Mouse (Mus musculus) lung, embryonic 15.5 days (tissue): ENCODE data around the gene Pex11g. TPM values are rescaled to one million over a fixed set of nuclear protein-coding genes. Genes with fewer than 3 reads are reported as not detected.

Experiments
- ATAC-seq: fragments of 200-750 bp; cut with Nextera tagmentation; 2 replicates; pipeline ENCODE4 v1.8.0; 2017; ENCODE audit warnings: moderate number of reproducible peaks, borderline replicate concordance; ENCODE audit not compliant: low FRiP score, low TSS enrichment; ENCODE audit errors: extremely low read depth
- H3K27ac ChIP-seq: fragments of 300-500 bp; sonication (generic); 2 replicates; pipeline ENCODE4 v1.5.1; 2015; ENCODE audit warnings: moderate library complexity, mild to moderate bottlenecking, inconsistent platforms
- H3K27me3 ChIP-seq: fragments of 300-500 bp; sonication (generic); 2 replicates; pipeline ENCODE4 v1.6.1; 2015; ENCODE audit warnings: inconsistent platforms
- H3K36me3 ChIP-seq: fragments of 300-500 bp; sonication (generic); 2 replicates; pipeline ENCODE4 v1.6.1; 2015; ENCODE audit warnings: inconsistent platforms
- H3K4me1 ChIP-seq: fragments of 300-500 bp; sonication (generic); 2 replicates; pipeline ENCODE4 v1.6.1; 2015; ENCODE audit warnings: inconsistent platforms
- H3K4me2 ChIP-seq: fragments of 300-500 bp; sonication (generic); 2 replicates; pipeline ENCODE4 v1.6.1; 2015; ENCODE audit warnings: inconsistent platforms, mild to moderate bottlenecking, moderate library complexity
- H3K4me3 ChIP-seq: fragments of 300-500 bp; sonication (generic); 2 replicates; pipeline ENCODE4 v1.5.1; 2015; ENCODE audit warnings: mild to moderate bottlenecking, inconsistent platforms
- H3K9ac ChIP-seq: fragments of 300-500 bp; sonication (generic); 2 replicates; pipeline ENCODE4 v1.6.1; 2015; ENCODE audit warnings: inconsistent platforms
- H3K9me3 ChIP-seq: fragments of 300-500 bp; sonication (generic); 2 replicates; pipeline ENCODE4 v1.6.1; 2016; ENCODE audit warnings: inconsistent platforms
- WGBS: fragments of 180-500 bp; shearing (Covaris S2); methylation state at CpG from one replicate; pipeline ENCODE4 v1.1.7; 2015; 5-methylcytosine and 5-hydroxymethylcytosine counted together
- polyA plus RNA-seq: library from polyadenylated mRNA; unstranded; fragments of >200 nt; fragmentation: Nextera tagmentation; extraction: Ambion mirVana; gene quantifications from 2 replicates; pipeline ENCODE4 v1.2.1, GENCODE M21; 2015

The Pex11g gene
- 9.2 and 11.4 TPM in 2 replicates for polyA plus RNA-seq

DNA sequence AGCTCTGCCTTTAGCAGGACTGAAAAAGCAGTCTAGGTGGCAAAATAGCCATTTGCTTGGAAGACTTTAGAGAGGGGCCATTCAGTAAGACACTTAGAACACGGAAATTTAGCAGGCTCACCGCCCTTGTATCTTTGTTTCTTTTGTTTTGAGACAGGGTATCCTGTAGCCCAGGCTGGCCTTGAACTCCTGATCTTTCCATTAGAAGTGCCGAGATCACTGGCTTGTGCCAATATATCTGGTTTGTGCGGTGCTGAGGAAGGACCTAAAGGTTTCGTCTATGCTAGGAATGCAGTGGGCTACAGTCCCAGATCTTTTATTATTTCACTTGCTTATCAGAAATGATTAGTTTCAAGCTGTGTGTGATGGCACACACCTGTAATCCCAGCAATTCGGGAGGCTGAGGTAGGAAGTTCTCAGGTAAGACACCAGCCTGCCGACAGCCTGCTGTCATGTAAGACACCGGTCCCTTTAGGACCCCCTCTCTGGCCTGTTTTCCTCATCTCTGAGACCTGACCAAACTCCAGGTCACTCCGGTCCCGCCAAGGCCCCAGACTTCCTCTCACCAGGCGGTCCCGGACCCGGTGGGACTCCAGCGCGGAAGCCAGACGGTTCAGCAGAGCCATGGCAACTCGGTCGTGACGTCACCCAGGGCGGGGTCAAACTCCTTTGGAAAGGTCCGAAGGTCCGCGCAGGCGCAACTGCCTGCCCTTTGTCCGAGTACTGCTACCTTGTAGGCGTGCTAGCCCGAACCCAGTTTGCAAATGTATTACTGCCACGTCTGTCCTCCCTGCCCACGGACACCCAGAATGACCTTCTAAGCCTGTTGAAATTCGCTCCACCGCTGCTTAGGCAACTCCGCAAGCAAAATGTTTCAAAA, at the start of gene Pex11g:
Gene Pex11g (minus strand): TSS at position 675 of the 880 bp plus-strand sequence.
- H3K4me2 ChIP-seq = peak within 1 kb of the TSS; percentile 68
- peak within 1 kb of the TSS; percentile 51 for H3K4me3 ChIP-seq
- peaks cover 6% of the 10 kb centered on the region for H3K4me1 ChIP-seq
- H3K9ac ChIP-seq = peak within 1 kb of the TSS; percentile 48
- H3K27me3 ChIP-seq = no peaks in the 10 kb centered on the region
- peak; percentile 95 for ATAC-seq
- 4% methylated on average over 32 of the region's 32 CpGs for WGBS
- H3K9me3 ChIP-seq = no peaks in the 10 kb centered on the region
- peak within 1 kb of the TSS; percentile 65 for H3K27ac ChIP-seq
- no peaks in the 10 kb centered on the region for H3K36me3 ChIP-seq

DNA sequence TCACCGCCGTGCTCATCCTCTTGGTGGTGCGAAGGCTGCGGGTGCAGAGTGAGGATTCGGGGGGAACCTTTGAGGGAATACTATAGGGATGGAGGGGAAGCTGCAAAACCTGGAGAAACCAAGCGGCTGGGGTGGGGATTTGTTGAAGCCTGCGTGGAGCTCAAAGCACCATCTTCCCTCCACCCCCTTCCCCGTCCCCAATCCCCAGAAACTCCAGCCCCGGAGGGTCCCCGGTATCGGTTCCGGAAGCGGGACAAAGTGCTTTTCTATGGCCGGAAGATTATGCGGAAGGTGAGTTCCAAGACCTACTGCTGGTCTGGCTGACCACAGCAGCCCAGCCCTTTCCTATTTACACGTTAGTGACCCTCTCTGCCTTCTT, 49.6 kb upstream of the Pex11g start:
- H3K4me3 ChIP-seq = peak overlapping the region; percentile 75
- peak overlapping the region; percentile 93 for H3K4me2 ChIP-seq
- peaks cover 6% of the 10 kb centered on the region for H3K36me3 ChIP-seq
- H3K9me3 ChIP-seq = no peaks in the 10 kb centered on the region
- no peak for ATAC-seq
- peak overlapping the region; percentile 62 for H3K9ac ChIP-seq
- peaks cover 16% of the 10 kb centered on the region; the same call in 1 of the 2 replicates for H3K4me1 ChIP-seq
- no peaks in the 10 kb centered on the region for H3K27me3 ChIP-seq
- WGBS = 4% methylated on average over 16 of the region's 16 CpGs
- H3K27ac ChIP-seq = peak overlapping the region; percentile 59

DNA sequence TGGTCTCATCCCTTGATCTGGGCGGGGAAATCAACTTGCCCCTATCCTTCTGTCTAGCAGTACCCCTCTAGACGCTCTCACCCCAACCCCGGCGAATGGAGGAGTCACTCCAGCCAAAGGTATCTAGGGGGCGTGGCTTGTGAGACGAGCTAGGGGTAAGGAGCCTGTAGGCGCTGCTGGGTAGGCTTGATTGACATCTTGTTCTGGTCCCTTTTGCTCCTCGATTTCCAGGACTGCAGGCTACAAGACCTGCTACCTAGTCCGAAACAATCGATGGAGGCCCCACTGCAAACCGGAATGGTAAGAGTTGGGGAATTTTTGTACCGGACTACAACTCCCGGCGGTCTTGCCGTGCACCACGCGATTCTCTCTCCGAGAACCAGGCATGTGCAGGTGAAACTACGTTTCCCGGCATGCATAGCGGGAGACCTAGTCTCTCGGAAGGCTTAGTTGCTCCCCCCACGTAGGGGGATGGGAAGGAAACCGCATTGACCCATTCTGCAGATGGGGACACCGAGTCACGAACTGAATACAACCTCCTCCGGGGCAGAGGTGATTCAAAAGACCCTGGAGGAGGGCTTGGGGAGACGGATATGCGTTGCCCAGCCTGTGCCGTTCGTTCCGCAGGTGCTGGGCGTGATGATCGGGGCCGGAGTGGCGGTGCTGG, 49.1 kb upstream of the Pex11g start:
- under 1% methylated on average over 36 of the region's 36 CpGs for WGBS
- Histone ChIP-seq H3K27ac (peak overlapping the region; percentile 62), H3K4me3 (peak overlapping the region; percentile 75), H3K9ac (peak overlapping the region; percentile 62), H3K27me3 (no peaks in the 10 kb centered on the region), H3K36me3 (peaks cover under 1% of the 10 kb centered on the region; the same call in 1 of the 2 replicates), H3K9me3 (no peaks in the 10 kb centered on the region), H3K4me1 (peaks cover 16% of the 10 kb centered on the region; the same call in 1 of the 2 replicates), H3K4me2 (peak overlapping the region; percentile 93)
- peak; percentile 86 for ATAC-seq

DNA sequence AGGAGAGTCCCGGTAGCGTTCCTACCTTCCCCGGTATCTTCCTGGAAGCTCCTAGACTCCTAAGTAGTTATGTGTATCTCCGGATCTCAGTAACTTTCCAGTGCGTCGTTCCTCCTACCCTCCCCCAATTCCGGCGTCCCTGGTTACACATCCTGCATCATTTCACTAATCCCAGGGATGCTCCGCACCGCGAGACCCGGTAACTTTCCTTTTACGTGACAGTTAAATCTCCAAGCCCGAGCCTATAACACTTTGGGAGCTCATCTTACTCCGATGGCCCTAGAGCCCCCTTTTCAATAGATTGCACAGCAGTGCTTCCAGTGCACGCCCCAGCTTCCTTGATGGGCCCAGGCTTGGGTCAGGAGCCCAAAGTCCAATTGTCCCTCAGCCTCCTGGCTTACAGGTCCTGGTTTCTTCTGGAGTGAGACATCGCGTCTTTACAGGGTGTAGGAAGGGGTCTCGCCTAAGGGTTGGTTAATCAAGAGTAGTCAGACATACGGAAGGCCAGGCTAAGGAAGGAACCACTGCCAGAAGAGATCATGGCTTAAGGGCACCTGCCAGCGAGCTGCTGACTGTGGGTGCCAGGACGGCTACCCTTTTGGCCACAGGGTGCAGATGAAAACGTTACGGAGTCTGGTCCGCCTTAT, 48.4 kb upstream of the Pex11g start:
- no peaks in the 10 kb centered on the region for H3K27me3 ChIP-seq
- H3K9ac ChIP-seq = peak overlapping the region; percentile 62
- peak overlapping the region; percentile 62 for H3K27ac ChIP-seq
- no peaks in the 10 kb centered on the region for H3K9me3 ChIP-seq
- peaks cover 16% of the 10 kb centered on the region; the same call in 1 of the 2 replicates for H3K4me1 ChIP-seq
- ATAC-seq = peak; percentile 8
- peak overlapping the region; percentile 93 for H3K4me2 ChIP-seq
- peak overlapping the region; percentile 75 for H3K4me3 ChIP-seq
- under 1% methylated on average over 25 of the region's 25 CpGs for WGBS
- peaks cover 4% of the 10 kb centered on the region; the same call in 1 of the 2 replicates for H3K36me3 ChIP-seq

DNA sequence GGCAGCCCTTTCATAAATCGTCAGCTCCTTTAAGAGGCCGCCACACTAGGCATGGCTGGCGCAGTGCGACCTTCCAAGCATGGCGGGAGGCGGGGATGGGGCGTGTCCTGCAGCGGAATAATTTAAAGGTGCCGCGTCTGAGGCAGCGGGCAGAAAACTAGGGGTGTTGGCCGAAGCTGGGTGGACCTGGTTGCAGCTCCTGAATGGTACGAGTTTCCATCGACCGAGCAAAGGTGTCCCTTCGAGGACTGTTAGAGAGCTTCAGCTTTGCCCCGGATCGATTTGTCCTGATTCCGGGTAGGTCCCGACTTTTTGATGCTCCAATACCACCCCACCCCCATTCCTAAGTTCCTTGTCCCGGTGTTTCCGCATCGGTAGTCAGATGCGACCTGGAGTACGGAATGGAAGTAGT, 47.8 kb upstream of the Pex11g start, which contains the start of gene Pnpla6:
Gene Pnpla6 (plus strand): TSS at position 125 of the 412 bp plus-strand sequence.
- peak within 1 kb of the TSS; percentile 93 for H3K4me2 ChIP-seq

DNA sequence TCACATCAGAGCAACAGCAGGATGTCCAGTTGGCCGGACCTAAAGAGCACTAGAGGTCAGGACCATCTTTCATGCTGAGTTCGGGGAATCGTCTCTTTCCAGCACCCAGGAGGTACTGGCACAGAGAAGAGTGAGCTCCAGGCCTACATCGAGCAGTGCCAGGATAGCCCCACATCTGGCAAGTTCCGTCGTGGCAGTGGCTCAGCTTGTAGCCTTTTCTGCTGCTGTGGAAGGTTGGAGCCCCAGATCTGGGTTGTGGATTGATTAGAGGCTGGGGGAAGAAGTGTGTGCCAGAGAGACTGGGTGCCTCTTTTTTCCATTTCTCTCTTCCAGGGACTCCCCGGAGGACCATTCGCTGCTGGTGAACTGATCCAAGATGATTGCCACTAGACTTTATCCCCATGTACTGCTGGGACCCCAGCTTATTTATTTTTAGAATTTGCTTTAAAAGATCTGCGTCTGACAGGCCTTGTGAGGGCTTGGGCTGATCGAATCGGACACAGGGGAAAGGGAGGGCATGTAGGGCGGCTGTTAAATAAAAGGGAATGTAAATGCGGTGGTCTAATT, 47.3 kb upstream of the Pex11g start:
- H3K4me2 ChIP-seq = peak overlapping the region; percentile 93
- no peaks in the 10 kb centered on the region for H3K9me3 ChIP-seq
- no peaks in the 10 kb centered on the region for H3K27me3 ChIP-seq
- H3K9ac ChIP-seq = 0 out of 2 replicates have a peak overlapping the region, but pooled peaks have one; percentile 10
- 38% methylated on average over 13 of the region's 13 CpGs for WGBS
- peaks cover 16% of the 10 kb centered on the region; the same call in 1 of the 2 replicates for H3K4me1 ChIP-seq
- H3K27ac ChIP-seq = peak overlapping the region; percentile 62; the same call in 1 of the 2 replicates
- H3K36me3 ChIP-seq = peaks cover 7% of the 10 kb centered on the region; the same call in 1 of the 2 replicates
- ATAC-seq = no peak
- peak overlapping the region; percentile 75 for H3K4me3 ChIP-seq

More for the DNA sequence above, 47.8 kb upstream of the Pex11g start, which contains the start of gene Pnpla6:
- Histone ChIP-seq H3K9me3 (no peaks in the 10 kb centered on the region), H3K4me1 (peaks cover 16% of the 10 kb centered on the region; the same call in 1 of the 2 replicates), H3K36me3 (peaks cover 7% of the 10 kb centered on the region; the same call in 1 of the 2 replicates), H3K4me3 (peak within 1 kb of the TSS; percentile 75), H3K27me3 (no peaks in the 10 kb centered on the region), H3K9ac (peak within 1 kb of the TSS; percentile 62), H3K27ac (peak within 1 kb of the TSS; percentile 62)
- peak; percentile 80 for ATAC-seq
- WGBS = under 1% methylated on average over 25 of the region's 25 CpGs

DNA sequence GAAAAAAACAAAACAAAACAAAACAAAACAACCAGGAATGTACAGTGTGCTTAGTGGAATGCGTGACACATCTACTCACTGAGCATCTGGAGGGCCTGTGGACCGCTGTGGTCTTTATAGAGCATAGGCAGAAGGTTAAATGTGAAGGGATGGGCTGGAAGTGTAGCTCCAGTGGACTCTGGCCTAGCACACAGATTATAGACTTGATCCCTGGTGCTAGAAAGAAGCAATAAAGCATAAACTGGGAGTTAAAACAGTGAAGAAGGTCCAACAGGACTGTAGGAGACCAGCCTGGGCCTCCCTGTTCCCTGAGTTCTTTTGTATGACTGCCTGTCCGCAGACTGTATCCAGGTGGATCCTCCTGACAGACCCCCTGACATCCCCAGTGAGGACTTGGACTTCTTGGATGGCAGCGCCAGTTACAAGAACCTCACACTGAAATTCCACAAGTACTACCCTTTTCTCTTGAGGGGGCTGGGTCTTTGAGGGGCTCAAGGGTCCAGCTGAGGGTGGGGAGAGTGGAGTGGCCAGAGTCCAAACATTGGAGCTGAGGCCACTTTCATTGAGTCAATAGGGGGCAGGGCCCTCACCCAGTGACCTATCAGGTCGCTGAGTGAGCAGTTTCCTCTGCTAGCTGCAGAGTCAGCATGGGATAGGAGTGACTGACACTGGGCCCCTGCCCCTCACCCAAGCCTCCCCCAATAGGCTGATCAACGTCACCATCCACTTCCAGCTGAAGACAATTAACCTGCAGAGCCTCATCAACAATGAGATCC, 40.7 kb upstream of the Pex11g start:
- ATAC-seq = no peak
- 73% methylated on average over 6 of the region's 6 CpGs for WGBS

DNA sequence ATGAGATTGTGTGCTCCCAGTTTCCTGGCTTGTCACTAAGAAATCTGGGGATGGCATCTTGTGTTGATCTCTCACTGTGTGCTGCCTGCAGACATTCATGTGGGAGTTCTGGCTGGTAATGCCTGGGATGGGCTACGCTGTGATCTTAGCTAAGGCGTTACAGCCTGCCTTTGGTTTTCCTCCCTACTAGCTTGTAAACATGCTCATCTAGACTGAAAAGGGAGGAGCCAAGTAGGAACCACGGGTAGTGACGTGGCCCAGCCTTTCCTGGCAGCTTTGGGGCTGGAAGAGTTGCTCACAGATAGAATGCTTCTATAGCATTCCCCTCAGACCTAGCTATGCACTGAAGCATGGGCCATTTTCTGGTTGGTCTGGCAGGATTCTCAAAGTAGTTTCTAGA, 34.7 kb upstream of the Pex11g start:
- H3K9me3 ChIP-seq = no peaks in the 10 kb centered on the region
- peaks cover 20% of the 10 kb centered on the region for H3K36me3 ChIP-seq
- WGBS = 65% methylated on average over 4 of the region's 4 CpGs
- no peaks in the 10 kb centered on the region for H3K27me3 ChIP-seq
- no peak overlapping the region for H3K4me3 ChIP-seq
- H3K9ac ChIP-seq = no peak overlapping the region; the same call in 1 of the 2 replicates
- no peak overlapping the region for H3K4me2 ChIP-seq
- H3K27ac ChIP-seq = no peak overlapping the region
- peaks cover 19% of the 10 kb centered on the region for H3K4me1 ChIP-seq
- no peak for ATAC-seq

More for the DNA sequence above, 40.7 kb upstream of the Pex11g start:
- no peak overlapping the region for H3K27ac ChIP-seq
- no peak overlapping the region for H3K9ac ChIP-seq
- H3K9me3 ChIP-seq = no peaks in the 10 kb centered on the region
- H3K4me2 ChIP-seq = no peak overlapping the region
- H3K36me3 ChIP-seq = peaks cover 43% of the 10 kb centered on the region
- no peak overlapping the region for H3K4me3 ChIP-seq
- no peaks in the 10 kb centered on the region for H3K27me3 ChIP-seq
- no peaks in the 10 kb centered on the region for H3K4me1 ChIP-seq

DNA sequence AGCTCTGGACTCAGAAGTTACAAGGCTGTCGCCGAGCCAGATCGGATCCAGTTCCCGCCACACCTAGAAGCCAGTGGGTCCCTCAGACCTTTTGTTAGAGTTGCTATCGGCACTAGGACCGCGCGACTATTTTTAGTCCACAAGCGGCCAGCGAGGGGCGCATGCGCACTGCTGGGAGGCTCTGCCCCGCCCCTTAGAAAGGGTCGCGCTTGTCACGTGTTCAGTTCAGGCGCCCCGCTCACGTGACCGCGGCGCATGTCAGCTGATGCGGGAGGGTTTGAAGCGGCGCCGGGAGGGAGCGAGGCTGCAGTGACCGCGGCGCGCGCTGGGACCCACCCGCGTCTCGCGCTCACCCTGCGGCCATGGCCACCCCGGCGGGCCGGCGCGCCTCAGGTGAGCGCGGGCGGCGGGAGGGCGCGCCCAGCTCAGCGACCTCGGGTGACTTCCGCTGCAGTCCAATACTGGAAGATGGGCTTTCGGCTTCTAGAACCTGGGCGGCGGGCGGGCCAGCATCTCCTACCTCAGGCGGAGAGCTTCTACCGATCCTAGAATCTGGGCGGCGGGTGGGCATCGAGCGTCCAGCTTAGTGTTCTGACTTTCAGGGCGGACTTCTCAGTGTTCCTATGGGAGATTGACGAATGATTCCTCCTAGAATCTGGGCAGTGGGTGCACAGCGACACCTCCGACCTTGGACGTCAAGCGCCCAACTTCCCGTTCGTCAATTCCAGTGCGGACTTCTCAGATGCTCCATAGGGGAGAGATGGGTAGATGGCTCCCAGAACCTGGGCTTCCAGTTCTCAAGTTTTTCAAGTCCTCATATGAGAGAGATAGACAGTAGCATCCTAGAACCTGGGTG, 33.0 kb upstream of the Pex11g start, which contains the start of gene Mcoln1:
Gene Mcoln1 (plus strand): TSS at position 223 of the 856 bp plus-strand sequence.
- Histone ChIP-seq H3K9ac (peak within 1 kb of the TSS; percentile 90), H3K4me2 (peak within 1 kb of the TSS; percentile 63), H3K27ac (peak within 1 kb of the TSS; percentile 92), H3K36me3 (peaks cover 22% of the 10 kb centered on the region), H3K27me3 (no peaks in the 10 kb centered on the region), H3K9me3 (no peaks in the 10 kb centered on the region), H3K4me1 (peaks cover 19% of the 10 kb centered on the region), H3K4me3 (peak within 1 kb of the TSS; percentile 92)
- under 1% methylated on average over 70 of the region's 70 CpGs for WGBS
- peak; percentile 91 for ATAC-seq

DNA sequence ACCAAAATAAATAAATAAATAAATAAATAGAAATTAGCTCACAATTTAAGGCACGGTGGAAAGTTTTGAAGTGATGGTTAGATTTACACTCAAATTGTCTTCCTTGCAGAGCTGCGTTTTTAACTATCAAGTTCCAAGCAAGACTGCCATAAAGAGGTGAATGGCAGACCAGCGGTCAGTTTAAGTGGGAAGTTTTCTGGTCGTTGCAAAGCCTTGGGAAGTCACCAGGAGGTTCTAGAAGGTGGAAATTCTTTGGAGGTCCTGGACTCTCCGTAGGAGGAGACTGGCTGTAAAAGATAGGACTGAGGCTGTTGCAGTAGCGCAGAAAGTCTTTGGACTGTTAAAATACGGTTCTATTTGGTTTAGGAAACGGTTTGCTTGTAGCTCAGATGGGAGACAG, 32.3 kb upstream of the Pex11g start:
- Histone ChIP-seq H3K4me1 (peaks cover 19% of the 10 kb centered on the region), H3K4me3 (peak overlapping the region; percentile 92), H3K36me3 (peaks cover 29% of the 10 kb centered on the region), H3K4me2 (peak overlapping the region; percentile 63), H3K27ac (peak overlapping the region; percentile 92), H3K27me3 (no peaks in the 10 kb centered on the region), H3K9ac (peak overlapping the region; percentile 81), H3K9me3 (no peaks in the 10 kb centered on the region)
- no peak for ATAC-seq
- WGBS = 4% methylated on average over 8 of the region's 8 CpGs
